Mouse (Mus musculus) G1E (cell line): Measurements from ENCODE around the gene Ttbk2. TPM values are rescaled to one million over a fixed set of nuclear protein-coding genes. Genes with fewer than 3 reads are reported as not detected.

Source experiments
- ATAC-seq: 2 replicates; pipeline ENCODE4 v1.8.0; 2016; ENCODE audit warnings: mild to moderate bottlenecking; ENCODE audit not compliant: insufficient number of reproducible peaks, poor library complexity, low FRiP score, severe bottlenecking; ENCODE audit errors: extremely low read depth
- DNase-seq: peaks from one replicate; pipeline ENCODE4 v3.0.0; 2012; ENCODE audit warnings: low spot score
- H3K27me3 ChIP-seq: 2 replicates; pipeline ENCODE4 v1.6.1; 2012; ENCODE audit warnings: mild to moderate bottlenecking, low read length, inconsistent platforms; ENCODE audit not compliant: insufficient read depth
- H3K36me3 ChIP-seq: replicated peaks from 2 replicates; pipeline ENCODE3; 2012; ENCODE audit warnings: mild to moderate bottlenecking, inconsistent platforms
- H3K4me1 ChIP-seq: 2 replicates; pipeline ENCODE4 v1.6.1; 2012; ENCODE audit warnings: low read depth, low read length, inconsistent platforms, mixed read lengths; ENCODE audit not compliant: insufficient read depth
- H3K4me3 ChIP-seq: 2 replicates; pipeline ENCODE4 v1.5.1; 2012; ENCODE audit warnings: low read depth, mild to moderate bottlenecking, inconsistent platforms, low read length, moderate library complexity, mixed read lengths
- H3K9me3 ChIP-seq: replicated peaks from 2 replicates; pipeline ENCODE4 v1.6.1; 2012; ENCODE audit warnings: inconsistent platforms
- CTCF ChIP-seq: IDR thresholded peaks from 2 replicates; pipeline ENCODE4 v1.5.1; 2012; ENCODE audit warnings: low read depth, low read length, inconsistent platforms, mixed read lengths
- GATA1 ChIP-seq: IDR thresholded peaks from 2 replicates; pipeline ENCODE4 v1.6.1; 2012; ENCODE audit warnings: borderline replicate concordance, low read length, inconsistent platforms, mixed read lengths
- GATA2 ChIP-seq: IDR thresholded peaks from 2 replicates; pipeline ENCODE4 v1.6.1; 2012; ENCODE audit warnings: low read depth, low read length, inconsistent platforms, borderline replicate concordance
- POLR2AphosphoS5 ChIP-seq: IDR thresholded peaks from 2 replicates; pipeline ENCODE4 v1.6.1; 2012; ENCODE audit warnings: low read depth, low read length, inconsistent platforms; ENCODE audit not compliant: insufficient replicate concordance
- TAL1 ChIP-seq: conservative IDR thresholded peaks from 2 replicates; pipeline ENCODE4 v1.6.1; 2012; ENCODE audit warnings: low read depth, low read length, inconsistent platforms, mixed read lengths
- polyA plus RNA-seq: library from polyadenylated mRNA; stranded (reverse); fragments of >175 nt; gene quantifications from 2 replicates; pipeline ENCODE4 v1.2.3, GENCODE M21; 2012
- total RNA-seq, 2 experiments: library from RNA; stranded (forward) in 1 of 2; stranded (reverse) in 1 of 2; fragments of 200-1000 nt in 1 of 2; fragments of >200 nt in 1 of 2; fragmentation: Nextera tagmentation in 1 of 2; gene quantifications; 2 replicates each; pipeline ENCODE4 v1.2.3; 2014 to 2017

Ttbk2 gene
- total and polyA plus RNA-seq, 3 experiments = 5.8 to 8.4 (median 7.1) TPM

DNA sequence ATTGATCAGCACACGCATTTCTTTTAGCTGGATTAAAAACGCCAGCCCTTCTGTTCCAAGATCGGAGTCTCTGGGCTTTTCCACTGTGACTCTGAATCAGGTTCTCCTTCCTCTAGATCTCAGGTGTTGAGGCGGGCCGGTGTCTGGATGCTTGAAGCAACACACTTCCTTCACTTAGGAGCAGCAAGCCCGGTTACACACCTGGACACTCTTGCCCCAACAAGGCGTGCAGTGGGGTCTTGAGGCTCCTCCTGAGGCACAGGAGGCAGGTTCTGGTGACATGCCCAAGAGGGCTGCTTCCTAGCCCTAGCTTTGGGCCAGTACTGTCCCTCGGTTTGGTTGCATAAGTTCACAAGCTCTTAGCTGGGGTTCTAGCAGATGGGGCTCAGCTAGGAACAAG, 131.9 kb downstream of the Ttbk2 start:
- no peak for DNase-seq
- TF ChIP-seq CTCF (no peak), POLR2AphosphoS5 (no peak), GATA2 (no peak), TAL1 (no peak), GATA1 (no peak)
- ATAC-seq = no peak
- Histone ChIP-seq H3K27me3 (no peaks in the 10 kb centered on the region), H3K4me3 (no peak overlapping the region), H3K9me3 (no peaks in the 10 kb centered on the region), H3K36me3 (peaks cover 95% of the 10 kb centered on the region), H3K4me1 (peaks cover 10% of the 10 kb centered on the region)

DNA sequence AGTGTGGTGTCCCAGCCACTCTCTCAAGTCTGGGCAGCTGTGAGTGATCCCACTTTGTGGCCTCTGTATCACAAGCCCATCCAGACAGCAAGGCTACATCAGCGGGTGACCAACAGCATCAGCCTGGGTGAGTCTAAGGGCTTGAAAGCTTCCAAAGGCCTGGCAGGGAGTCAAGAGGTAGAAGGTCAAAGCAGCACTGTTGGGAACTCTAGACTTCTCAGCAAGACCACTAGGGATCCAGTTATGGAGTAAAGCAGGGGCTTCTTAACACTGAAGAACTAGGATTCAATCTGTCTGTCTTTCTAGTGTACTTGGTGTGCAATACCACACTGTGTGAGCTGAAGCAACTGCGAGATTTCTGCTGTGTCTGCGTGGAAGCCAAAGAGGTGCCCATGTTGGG, 137.0 kb downstream of the Ttbk2 start:
- H3K36me3 ChIP-seq = peaks cover 80% of the 10 kb centered on the region
- TF ChIP-seq CTCF (no peak), TAL1 (no peak)
- DNase-seq (no peak), ATAC-seq (no peak)
- H3K9me3 ChIP-seq = no peaks in the 10 kb centered on the region
- no peak overlapping the region for H3K4me3 ChIP-seq
- peaks cover 25% of the 10 kb centered on the region for H3K4me1 ChIP-seq
- H3K27me3 ChIP-seq = no peaks in the 10 kb centered on the region

DNA sequence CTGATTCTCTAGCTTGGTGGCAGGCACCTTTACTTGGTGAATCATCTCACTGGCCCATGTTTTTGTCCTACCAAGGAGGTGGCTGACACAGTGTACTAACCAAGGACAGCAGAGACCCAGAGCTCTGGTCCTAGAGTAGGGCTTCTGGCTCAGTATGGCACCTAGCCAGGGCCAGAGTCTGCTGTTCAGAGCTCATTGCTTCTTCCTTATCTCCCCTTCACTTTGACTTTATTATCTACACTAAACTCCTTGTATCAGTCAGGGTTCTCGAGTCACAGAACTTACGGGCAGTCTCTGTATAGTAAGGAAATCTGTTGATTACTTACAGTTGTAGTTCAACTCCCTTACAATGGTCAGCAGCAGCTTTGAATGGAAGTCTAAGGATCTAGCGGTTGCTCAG, 139.5 kb downstream of the Ttbk2 start:
- peaks cover 55% of the 10 kb centered on the region for H3K36me3 ChIP-seq
- TF ChIP-seq TAL1 (no peak), POLR2AphosphoS5 (no peak), CTCF (no peak), GATA2 (no peak)
- ATAC-seq (no peak), DNase-seq (peak; percentile 33)
- peaks cover 23% of the 10 kb centered on the region for H3K4me1 ChIP-seq
- no peak overlapping the region for H3K4me3 ChIP-seq
- H3K27me3 ChIP-seq = peaks cover 6% of the 10 kb centered on the region
- H3K9me3 ChIP-seq = no peaks in the 10 kb centered on the region

DNA sequence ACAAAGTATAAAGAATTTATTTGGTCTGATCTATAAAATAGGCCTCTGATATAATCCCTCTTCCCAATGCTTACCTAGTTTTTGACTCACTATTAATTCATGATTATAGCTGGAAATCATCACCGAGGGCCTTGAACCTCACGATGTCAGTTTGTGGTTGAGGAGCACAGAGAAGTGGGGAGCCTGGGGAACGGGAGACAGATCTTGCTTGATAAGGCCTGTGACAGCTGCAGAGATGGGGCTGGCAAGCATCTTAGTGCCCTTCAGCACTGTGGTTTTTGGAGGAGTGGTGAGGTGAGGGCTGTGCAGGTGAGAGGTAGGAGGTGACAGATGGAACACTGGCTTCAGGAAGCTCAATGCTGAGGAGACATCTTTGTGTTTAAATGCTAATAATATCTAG, 140.2 kb downstream of the Ttbk2 start:
- no peaks in the 10 kb centered on the region for H3K9me3 ChIP-seq
- H3K27me3 ChIP-seq = peaks cover 14% of the 10 kb centered on the region
- peaks cover 23% of the 10 kb centered on the region for H3K4me1 ChIP-seq
- TF ChIP-seq CTCF (no peak), GATA1 (no peak), POLR2AphosphoS5 (no peak), TAL1 (no peak), GATA2 (no peak)
- H3K4me3 ChIP-seq = no peak overlapping the region; the same call in 1 of the 2 replicates
- peaks cover 50% of the 10 kb centered on the region for H3K36me3 ChIP-seq
- ATAC-seq = no peak
- DNase-seq = no peak

DNA sequence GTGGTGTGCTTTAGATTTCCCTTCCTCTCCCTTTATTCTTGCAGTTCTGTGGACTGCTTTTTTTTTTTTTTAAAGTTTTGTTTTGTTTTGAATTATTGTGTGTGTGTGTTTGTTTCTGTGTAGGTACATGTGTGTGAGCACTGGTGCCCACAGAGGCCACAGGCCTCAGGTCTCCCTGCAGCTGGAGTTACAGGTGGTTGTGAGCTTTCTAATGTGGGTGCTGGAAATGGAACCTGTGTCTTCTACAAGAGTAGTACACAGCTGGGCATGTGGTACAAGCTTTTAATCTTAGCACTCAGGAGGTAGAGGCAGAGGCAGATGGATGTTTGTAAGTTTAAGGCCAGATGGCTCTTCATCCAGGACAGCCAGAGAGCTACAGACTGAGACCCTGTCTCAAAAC, 143.4 kb downstream of the Ttbk2 start:
- Histone ChIP-seq H3K9me3 (no peaks in the 10 kb centered on the region), H3K27me3 (peaks cover 38% of the 10 kb centered on the region), H3K36me3 (peaks cover 19% of the 10 kb centered on the region), H3K4me1 (peaks cover 21% of the 10 kb centered on the region), H3K4me3 (no peak overlapping the region)
- DNase-seq (no peak), ATAC-seq (no peak)
- no peak for TF ChIP-seq POLR2AphosphoS5
- no peak for TF ChIP-seq GATA2
- TF ChIP-seq TAL1 = no peak

DNA sequence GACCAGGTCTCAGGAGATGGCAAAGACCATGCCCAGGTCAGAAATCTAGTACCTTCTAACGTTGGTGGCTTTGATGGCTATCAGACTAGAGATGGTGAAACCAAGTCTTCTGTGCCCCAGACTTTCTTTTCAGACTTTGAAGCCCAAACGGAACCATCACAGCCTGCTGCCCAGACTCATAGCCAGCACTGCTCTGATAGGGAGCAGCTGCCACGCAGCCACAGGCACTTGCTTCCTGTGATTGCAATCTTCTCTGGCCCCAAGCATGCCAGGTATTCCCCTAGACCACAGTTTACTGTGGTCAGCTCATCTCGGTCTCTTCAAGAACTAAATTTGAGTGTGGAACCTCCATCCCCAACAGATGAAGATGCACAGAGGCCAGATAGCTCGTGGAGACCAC, 147.7 kb downstream of the Ttbk2 start:
- DNase-seq = no peak
- Histone ChIP-seq H3K9me3 (no peaks in the 10 kb centered on the region), H3K4me1 (peaks cover 8% of the 10 kb centered on the region), H3K27me3 (peaks cover 81% of the 10 kb centered on the region), H3K36me3 (no peaks in the 10 kb centered on the region), H3K4me3 (no peak overlapping the region)
- TF ChIP-seq TAL1 (no peak), GATA2 (no peak), GATA1 (no peak), POLR2AphosphoS5 (no peak), CTCF (no peak)
- ATAC-seq = no peak

DNA sequence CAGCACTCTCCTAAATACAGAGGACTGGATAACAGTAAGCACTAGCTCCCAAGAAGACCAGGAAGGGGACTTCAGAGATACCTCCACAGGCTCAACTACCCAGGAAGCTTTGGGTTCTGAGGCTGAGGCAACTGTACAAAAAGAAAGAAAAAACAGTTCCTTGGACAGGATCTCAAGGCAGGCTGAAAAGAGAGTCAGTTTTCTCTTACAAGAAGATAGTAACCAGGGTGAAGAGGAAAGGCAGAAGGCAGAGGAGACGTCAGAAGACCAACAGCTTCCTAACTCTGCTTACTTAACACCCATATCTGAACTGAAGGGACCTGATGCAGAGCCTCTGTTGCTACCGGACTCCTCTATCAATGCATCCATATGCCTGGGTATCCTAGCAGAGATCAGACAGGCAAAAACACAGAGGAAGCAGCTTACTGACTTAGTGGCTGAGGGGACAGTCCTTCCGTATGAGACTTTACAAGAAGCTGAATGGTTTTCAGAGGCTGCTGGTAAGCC, 150.0 kb downstream of the Ttbk2 start:
- Histone ChIP-seq H3K4me1 (peaks cover 10% of the 10 kb centered on the region), H3K27me3 (peaks cover 84% of the 10 kb centered on the region), H3K9me3 (no peaks in the 10 kb centered on the region), H3K36me3 (no peaks in the 10 kb centered on the region), H3K4me3 (no peak overlapping the region)
- TF ChIP-seq TAL1 = no peak
- TF ChIP-seq GATA2 = no peak
- TF ChIP-seq POLR2AphosphoS5 = no peak
- TF ChIP-seq CTCF = no peak
- no peak for TF ChIP-seq GATA1
- DNase-seq (no peak), ATAC-seq (no peak)
